Mouse (Mus musculus) erythroblast, embryonic 14.5 days (primary cell): Measurements from ENCODE around the gene Lcp2.

ENCODE experiments used
- GATA1 ChIP-seq: IDR thresholded peaks from 2 replicates; pipeline ENCODE4 v1.6.1; 2012; ENCODE audit warnings: low read length, inconsistent platforms, mixed read lengths
- TAL1 ChIP-seq: IDR thresholded peaks from 3 replicates; pipeline ENCODE4 v1.6.1; 2012; ENCODE audit warnings: low read length, inconsistent platforms, mixed read lengths

DNA sequence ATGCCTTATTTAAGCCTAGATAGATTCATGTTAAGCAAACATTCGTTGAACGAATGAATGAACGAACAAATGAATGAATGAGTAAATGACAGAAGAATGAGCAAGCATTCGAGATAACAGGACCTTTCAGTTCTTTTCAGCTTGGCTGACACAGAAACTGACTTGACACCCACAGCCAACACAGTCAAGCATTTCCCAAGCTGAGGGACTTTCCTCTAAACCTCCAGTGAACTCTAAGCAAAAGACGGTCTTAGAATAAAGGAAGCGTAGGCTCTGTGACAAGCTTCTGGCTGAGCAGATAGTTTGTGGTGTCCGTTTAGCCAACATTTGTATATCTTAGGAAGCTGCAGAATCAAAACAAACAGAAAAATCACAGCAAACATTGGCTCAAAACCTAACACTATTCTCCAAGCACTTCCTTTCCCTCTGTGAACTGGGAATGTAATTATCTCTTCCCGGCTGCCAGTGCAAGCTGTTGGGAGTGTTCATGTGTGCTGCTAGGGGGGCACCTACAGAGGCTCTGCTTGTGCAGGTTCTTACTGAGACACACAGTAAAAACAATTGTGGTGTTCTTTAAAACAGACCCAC is 39.5 kb downstream of the Lcp2 start:
- no peak for TF ChIP-seq GATA1
- no peak for TF ChIP-seq TAL1
